ENCODE assay signal across 9 mouse cellular contexts in the genomic region with DNA sequence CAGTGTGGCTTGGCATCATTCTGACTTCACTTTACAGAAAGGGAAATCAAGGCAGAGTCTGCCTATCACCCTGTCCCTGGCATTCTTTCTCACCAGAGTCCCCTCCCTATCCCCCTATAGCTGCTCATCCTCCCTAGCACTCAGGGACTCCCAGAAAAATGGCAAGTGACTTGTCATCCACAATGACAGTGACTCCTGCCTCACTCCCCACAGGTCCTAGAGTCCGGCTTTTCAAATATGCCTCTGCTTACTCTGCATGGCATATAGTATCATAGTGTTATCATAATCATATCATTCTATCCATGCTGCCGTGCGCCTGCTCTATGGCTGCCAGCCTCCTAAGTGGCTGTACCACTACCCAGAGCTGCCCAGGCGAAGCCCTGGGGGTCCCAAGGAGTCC. TPM values are rescaled to one million over a fixed set of nuclear protein-coding genes. Genes with fewer than 3 reads are reported as not detected.
DNase-seq lines count a peak whose midpoint lies in the region; ATAC-seq and TF ChIP-seq lines count a peak whose summit lies in the region.
"Had no signal": no experiment of that assay in that cellular context is flagged by ENCODE, and none has a peak within 500 bp of the region (broad histone marks: within the 10 kb centered on the region; RNA-seq: fewer than 3 reads in every experiment).

No protein-coding gene starts in this region.

- no peak overlapping the region for H3K4me2 ChIP-seq in embryonic facial prominence, embryonic 12.5 days (replicated peaks)
- H3K4me2 ChIP-seq in forebrain, embryonic 12.5 days = no peak overlapping the region
- H3K4me2 ChIP-seq: neural tube, embryonic 13.5 days had no signal

- no peaks in the 10 kb centered on the region for H3K36me3 ChIP-seq in embryonic facial prominence, embryonic 12.5 days
- H3K36me3 ChIP-seq in small intestine, adult 2 months (ENCODE audit: control insufficient read depth, insufficient read depth, low read length) = no peaks in the 10 kb centered on the region
- no peaks in the 10 kb centered on the region for H3K36me3 ChIP-seq in forebrain, embryonic 12.5 days (replicated peaks)
- H3K36me3 ChIP-seq: neural tube, embryonic 13.5 days had no signal

- TF ChIP-seq CTCF in cerebellum, adult 2 months (IDR thresholded peaks at IDR 0.05; ENCODE audit: borderline replicate concordance, insufficient read depth, low read depth, low read length) = no peak
- TF ChIP-seq CTCF in lung, adult 2 months (IDR thresholded peaks at IDR 0.05; ENCODE audit: insufficient read depth, low read length) = no peak
- TF ChIP-seq CTCF in small intestine, adult 2 months (IDR thresholded peaks at IDR 0.05; ENCODE audit: extremely low read depth, insufficient read length, insufficient replicate concordance, low read depth, low read length) = no peak

- H3K27ac ChIP-seq in cerebellum, adult 2 months (ENCODE audit: insufficient read depth, low read length) = peak overlapping the region; percentile 7; the same call in 1 of the 2 replicates
- H3K27ac ChIP-seq in embryonic facial prominence, embryonic 12.5 days = peak overlapping the region; percentile 30; the same call in 1 of the 2 replicates
- H3K27ac ChIP-seq in small intestine, adult 2 months (ENCODE audit: insufficient read depth, low read depth, low read length) = peak overlapping the region; percentile 64
- no peak overlapping the region for H3K27ac ChIP-seq in forebrain, embryonic 12.5 days
- H3K27ac ChIP-seq: neural tube, embryonic 13.5 days had no signal

- no peak for DNase-seq in cerebellum, adult 2 months
- DNase-seq in cerebellum, adult 9-11 months = no peak
- no peak for DNase-seq in lung, adult 2 months
- DNase-seq in lung, adult 18-20 months = no peak
- no peak for DNase-seq in cerebellum, adult 8-10 months

- no peak for TF ChIP-seq POLR2A in cerebellum, adult 2 months (IDR thresholded peaks at IDR 0.05; ENCODE audit: borderline replicate concordance, insufficient read depth, low read length)
- no peak for TF ChIP-seq POLR2A in lung, adult 2 months (IDR thresholded peaks at IDR 0.05; ENCODE audit: borderline replicate concordance, extremely low read depth, low read depth, low read length)
- TF ChIP-seq POLR2A in small intestine, adult 2 months (IDR thresholded peaks at IDR 0.05; ENCODE audit: low read depth, low read length) = no peak

- H3K4me3 ChIP-seq in cerebellum, adult 2 months (replicated peaks; ENCODE audit: insufficient read depth, low read depth, low read length) = no peak overlapping the region
- peak overlapping the region; percentile 42 for H3K4me3 ChIP-seq in lung, adult 2 months (replicated peaks; ENCODE audit: extremely low read depth, low read depth, low read length)
- H3K4me3 ChIP-seq in embryonic facial prominence, embryonic 12.5 days = no peak overlapping the region
- peak overlapping the region; percentile 53 for H3K4me3 ChIP-seq in small intestine, adult 2 months (ENCODE audit: low read depth, low read length)
- no peak overlapping the region for H3K4me3 ChIP-seq in forebrain, embryonic 12.5 days (replicated peaks)
- H3K4me3 ChIP-seq: neural tube, embryonic 13.5 days had no signal

- no peaks in the 10 kb centered on the region for H3K27me3 ChIP-seq in cerebellum, adult 2 months (ENCODE audit: control insufficient read depth, insufficient read depth, low read length)
- no peaks in the 10 kb centered on the region for H3K27me3 ChIP-seq in embryonic facial prominence, embryonic 12.5 days
- no peaks in the 10 kb centered on the region for H3K27me3 ChIP-seq in small intestine, adult 2 months (ENCODE audit: control insufficient read depth, insufficient read depth, low read length)
- no peaks in the 10 kb centered on the region for H3K27me3 ChIP-seq in forebrain, embryonic 12.5 days
- H3K27me3 ChIP-seq: neural tube, embryonic 13.5 days had no signal

- H3K9ac ChIP-seq in embryonic facial prominence, embryonic 12.5 days = no peak overlapping the region
- no peak overlapping the region for H3K9ac ChIP-seq in forebrain, embryonic 12.5 days
- H3K9ac ChIP-seq: neural tube, embryonic 13.5 days had no signal

- 95% methylated on average over 4 of the region's 4 CpGs for WGBS in cerebellum, adult 2 months
- WGBS in lung, adult 2 months = 85% methylated on average over 4 of the region's 4 CpGs
- WGBS in embryonic facial prominence, embryonic 12.5 days = 93% methylated on average over 4 of the region's 4 CpGs
- 84% methylated on average over 4 of the region's 4 CpGs for WGBS in small intestine, adult 2 months
- WGBS in forebrain, embryonic 12.5 days = 89% methylated on average over 4 of the region's 4 CpGs

- no peaks in the 10 kb centered on the region for H3K9me3 ChIP-seq in embryonic facial prominence, embryonic 12.5 days
- H3K9me3 ChIP-seq in forebrain, embryonic 12.5 days = no peaks in the 10 kb centered on the region
- H3K9me3 ChIP-seq: neural tube, embryonic 13.5 days had no signal

- H3K4me1 ChIP-seq in cerebellum, adult 2 months (ENCODE audit: control insufficient read depth, insufficient read depth, low read length) = no peaks in the 10 kb centered on the region
- peaks cover 2% of the 10 kb centered on the region; the same call in 1 of the 2 replicates for H3K4me1 ChIP-seq in lung, adult 2 months (ENCODE audit: control insufficient read depth, insufficient read depth, low read length)
- H3K4me1 ChIP-seq in embryonic facial prominence, embryonic 12.5 days = peaks cover 12% of the 10 kb centered on the region
- peaks cover 7% of the 10 kb centered on the region; the same call in 1 of the 2 replicates for H3K4me1 ChIP-seq in small intestine, adult 2 months (ENCODE audit: control insufficient read depth, insufficient read depth, insufficient read length, low read length)
- peaks cover 5% of the 10 kb centered on the region; the same call in 1 of the 2 replicates for H3K4me1 ChIP-seq in forebrain, embryonic 12.5 days
- H3K4me1 ChIP-seq: neural tube, embryonic 13.5 days had no signal

- ATAC-seq in embryonic facial prominence, embryonic 12.5 days (ENCODE audit: insufficient number of reproducible peaks, insufficient read depth, low FRiP score, low TSS enrichment) = no peak
- ATAC-seq in forebrain, embryonic 12.5 days (ENCODE audit: low FRiP score) = no peak

RNA-seq across cellular contexts. Expression of a gene that starts 11.9 kb away (rescaled TPM):
- polyA plus RNA-seq in cerebellum, adult 2 months (2012; rRNA removed) = 13.7 and 13.8 TPM in 2 replicates
- 2.8 and 4.1 TPM in 2 replicates for polyA plus RNA-seq in lung, adult 2 months (2012; rRNA removed)
- polyA plus RNA-seq in embryonic facial prominence, embryonic 12.5 days (2016; fragmentation: Nextera tagmentation; extraction: Ambion mirVana) = 1.2 and 1.5 TPM in 2 replicates
- 1.4 and 2.2 TPM in 2 replicates for polyA plus RNA-seq in small intestine, adult 2 months (2012; rRNA removed)
- polyA plus RNA-seq in forebrain, embryonic 12.5 days (2016; fragmentation: Nextera tagmentation; extraction: Ambion mirVana) = 1.7 and 2.5 TPM in 2 replicates

RNA-seq across cellular contexts. Expression of a gene that starts 33.2 kb away (rescaled TPM):
- polyA plus RNA-seq in cerebellum, adult 2 months (2012; rRNA removed) = 50.6 and 50.7 TPM in 2 replicates
- 53.3 and 63.2 TPM in 2 replicates for polyA plus RNA-seq in lung, adult 2 months (2012; rRNA removed)
- polyA plus RNA-seq in embryonic facial prominence, embryonic 12.5 days (2016; fragmentation: Nextera tagmentation; extraction: Ambion mirVana) = 42.0 and 42.3 TPM in 2 replicates
- polyA plus RNA-seq in small intestine, adult 2 months (2012; rRNA removed) = 7.9 and 10.0 TPM in 2 replicates
- polyA plus RNA-seq in forebrain, embryonic 12.5 days (2016; fragmentation: Nextera tagmentation; extraction: Ambion mirVana) = 38.9 and 39.1 TPM in 2 replicates

RNA-seq across cellular contexts. Expression of a gene that starts 59.7 kb away (rescaled TPM):
- 1.1 and 1.2 TPM in 2 replicates for polyA plus RNA-seq in cerebellum, adult 2 months (2012; rRNA removed)
- 7.1 and 7.9 TPM in 2 replicates for polyA plus RNA-seq in lung, adult 2 months (2012; rRNA removed)
- 1.2 and 1.8 TPM in 2 replicates for polyA plus RNA-seq in embryonic facial prominence, embryonic 12.5 days (2016; fragmentation: Nextera tagmentation; extraction: Ambion mirVana)
- polyA plus RNA-seq in small intestine, adult 2 months (2012; rRNA removed) = 3.2 and 5.1 TPM in 2 replicates
- polyA plus RNA-seq in forebrain, embryonic 12.5 days (2016; fragmentation: Nextera tagmentation; extraction: Ambion mirVana) = 0.69 and 0.84 TPM in 2 replicates

Comparison
In these comparisons a context has a peak if more than half of its experiments do, and no peak if none do; other contexts are left out.
1. H3K4me3 ChIP-seq: peak in lung, adult 2 months (single experiment) and small intestine, adult 2 months (single experiment); none in cerebellum, adult 2 months (single experiment), embryonic facial prominence, embryonic 12.5 days (single experiment) and forebrain, embryonic 12.5 days (single experiment).